Mouse (Mus musculus) limb, embryonic 11.5 days (tissue): ENCODE measurements around the gene Glipr1l1. TPM values are rescaled to one million over a fixed set of nuclear protein-coding genes. Genes with fewer than 3 reads are reported as not detected.
"Not testable (repeated sequence)": the region's sequence is repeated elsewhere in the genome, so short reads cannot be mapped to it uniquely, and the experiment has no call there.

Experiments used
- ATAC-seq: fragments of 200-750 bp; cut with Nextera tagmentation; 2 replicates; pipeline ENCODE4 v1.8.0; 2017; ENCODE audit warnings: low read depth; ENCODE audit not compliant: insufficient number of reproducible peaks, low FRiP score, low TSS enrichment
- DNase-seq: peaks from one replicate; pipeline ENCODE4 v3.0.0-alpha.2; 2015; ENCODE audit warnings: low spot score
- H3K27ac ChIP-seq: fragments of 300-500 bp; sonication (generic); replicated peaks from 2 replicates; pipeline ENCODE4 v1.5.1; 2014; ENCODE audit warnings: low read depth, mild to moderate bottlenecking, low read length
- H3K27me3 ChIP-seq: fragments of 300-500 bp; sonication (generic); 2 replicates; pipeline ENCODE4 v1.6.1; 2014; ENCODE audit warnings: mild to moderate bottlenecking, low read length, mixed read lengths; ENCODE audit not compliant: control insufficient read depth, insufficient read depth
- H3K36me3 ChIP-seq: fragments of 300-500 bp; sonication (generic); 2 replicates; pipeline ENCODE4 v1.6.1; 2014; ENCODE audit warnings: mild to moderate bottlenecking, low read length, moderate library complexity, mixed read lengths; ENCODE audit not compliant: control insufficient read depth, insufficient read depth
- H3K4me1 ChIP-seq: fragments of 300-500 bp; sonication (generic); 2 replicates; pipeline ENCODE4 v1.6.1; 2014; ENCODE audit warnings: low read length, mixed read lengths; ENCODE audit not compliant: control insufficient read depth, insufficient read depth
- H3K4me2 ChIP-seq: fragments of 300-500 bp; sonication (generic); 2 replicates; pipeline ENCODE4 v1.6.1; 2014; ENCODE audit warnings: low read depth, mild to moderate bottlenecking, moderate library complexity; ENCODE audit not compliant: severe bottlenecking
- H3K4me3 ChIP-seq: fragments of 300-500 bp; sonication (generic); 2 replicates; pipeline ENCODE4 v1.5.1; 2014; ENCODE audit warnings: low read depth, low read length
- H3K9ac ChIP-seq: fragments of 300-500 bp; sonication (generic); 2 replicates; pipeline ENCODE4 v1.6.1; 2014; ENCODE audit warnings: mild to moderate bottlenecking, low read length
- H3K9me3 ChIP-seq: fragments of 300-500 bp; sonication (generic); 2 replicates; pipeline ENCODE4 v1.6.1; 2016; ENCODE audit warnings: low read length; ENCODE audit not compliant: control insufficient read depth
- WGBS: fragments of 180-500 bp; shearing (Covaris S2); extraction: QIAGEN DNeasy Blood & Tissue Kit; methylation state at CpG from one replicate; pipeline ENCODE4 v1.1.7; 2014; 5-methylcytosine and 5-hydroxymethylcytosine counted together
- polyA plus RNA-seq: library from polyadenylated mRNA; unstranded; fragments of >200 nt; fragmentation: Nextera tagmentation; extraction: Ambion mirVana; gene quantifications from 2 replicates; pipeline ENCODE4 v1.2.1, GENCODE M21; 2014

Glipr1l1 gene
- polyA plus RNA-seq, 1 experiment from 2014 or later: not detected

- Histone ChIP-seq H3K27ac (no peak within 1 kb of the TSS), H3K27me3 (no peaks in the 10 kb centered on the region), H3K4me2 (no peak within 1 kb of the TSS), H3K4me3 (no peak within 1 kb of the TSS), H3K36me3 (no peaks in the 10 kb centered on the region), H3K4me1 (no peaks in the 10 kb centered on the region), H3K9me3 (no peaks in the 10 kb centered on the region), H3K9ac (no peak within 1 kb of the TSS)
- DNase-seq: no peak
- 95% methylated on average over 14 of the region's 14 CpGs for WGBS
- no peak for ATAC-seq
Measured at GRCm38 (mm10) chr10:112083157-112083556, 23.2 kb downstream of the Glipr1l1 start, which contains the start of gene Glipr1l2. Gene Glipr1l2, plus strand, starts transcription at chr10:112083354.

DNA sequence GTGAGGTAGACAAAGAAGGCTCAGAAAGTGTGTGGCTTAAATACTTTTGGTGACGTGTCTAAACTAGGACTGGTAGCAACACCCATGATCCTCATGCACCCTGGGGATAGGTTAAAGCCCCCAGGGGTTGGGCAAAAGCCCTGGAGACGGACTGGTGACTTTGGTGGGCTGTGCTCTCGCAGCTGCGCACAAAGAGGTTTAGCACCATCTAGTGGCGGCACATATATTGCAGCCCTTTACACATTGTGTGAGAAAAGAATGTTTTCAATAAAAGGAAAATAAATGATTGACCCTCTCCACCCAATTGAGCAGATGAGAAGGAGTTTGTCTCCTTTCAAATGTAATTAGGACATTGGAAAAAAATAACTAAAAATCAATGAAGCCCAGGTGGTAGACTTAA is 45.8 kb downstream of the Glipr1l1 start:
- not testable (repeated sequence) for ATAC-seq, H3K9ac ChIP-seq, H3K36me3 ChIP-seq, H3K4me2 ChIP-seq, H3K9me3 ChIP-seq, H3K4me1 ChIP-seq, H3K4me3 ChIP-seq, H3K27me3 ChIP-seq, H3K27ac ChIP-seq
- 4% methylated on average over 5 of the region's 5 CpGs for WGBS
- peak; percentile 78 for DNase-seq

DNA sequence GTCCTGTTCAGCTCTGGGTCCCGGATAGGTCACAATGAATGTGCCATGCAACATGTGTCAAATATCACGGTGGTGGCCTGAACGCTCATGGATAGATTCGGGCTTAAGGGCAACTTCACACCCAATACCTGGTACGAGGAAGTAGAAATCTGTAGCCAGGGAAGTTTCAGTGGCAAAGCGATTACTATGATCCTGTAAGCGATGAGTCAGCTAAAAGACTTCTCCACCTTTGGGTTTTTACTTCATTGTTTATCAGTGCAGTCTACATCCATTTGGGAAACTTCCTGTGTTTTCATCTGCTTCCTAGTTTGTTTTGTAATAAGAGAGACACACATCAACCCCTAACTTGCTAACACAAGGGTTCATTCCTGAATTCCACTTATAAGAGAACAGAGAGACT is 50.4 kb downstream of the Glipr1l1 start:
- DNase-seq: no peak
- WGBS: 89% methylated on average over 7 of the region's 7 CpGs
- ATAC-seq: no peak

DNA sequence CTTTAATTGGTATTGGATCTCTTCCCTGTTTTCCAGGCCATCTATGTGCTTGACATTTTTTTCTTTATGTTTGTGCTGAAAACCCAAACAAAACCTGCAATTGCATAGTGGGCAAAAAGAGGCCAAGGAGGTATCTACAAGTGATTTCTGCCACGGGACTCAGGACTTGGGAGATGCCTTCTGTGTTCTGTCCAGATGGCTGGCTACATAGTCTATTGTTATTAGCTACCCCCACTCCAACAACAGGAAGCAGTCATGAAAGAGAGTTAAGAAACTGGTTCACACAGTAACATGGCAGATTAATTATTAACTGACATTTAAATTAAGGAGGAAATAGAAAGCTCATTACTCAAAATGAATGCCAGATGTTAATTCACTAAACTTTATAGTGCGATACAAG is 65.1 kb downstream of the Glipr1l1 start:
- WGBS: 30% methylated on average over 2 of the region's 2 CpGs
- not testable (repeated sequence) for H3K27ac ChIP-seq, H3K27me3 ChIP-seq, H3K4me3 ChIP-seq, H3K9ac ChIP-seq, H3K4me2 ChIP-seq, ATAC-seq, H3K4me1 ChIP-seq, H3K9me3 ChIP-seq, DNase-seq, H3K36me3 ChIP-seq

More for the DNA sequence above, 50.4 kb downstream of the Glipr1l1 start:
- no peak overlapping the region for H3K4me2 ChIP-seq
- H3K27ac ChIP-seq: no peak overlapping the region
- H3K9ac ChIP-seq: no peak overlapping the region
- H3K4me1 ChIP-seq: no peaks in the 10 kb centered on the region
- no peaks in the 10 kb centered on the region for H3K27me3 ChIP-seq
- no peak overlapping the region for H3K4me3 ChIP-seq
- no peaks in the 10 kb centered on the region for H3K9me3 ChIP-seq
- no peaks in the 10 kb centered on the region for H3K36me3 ChIP-seq

DNA sequence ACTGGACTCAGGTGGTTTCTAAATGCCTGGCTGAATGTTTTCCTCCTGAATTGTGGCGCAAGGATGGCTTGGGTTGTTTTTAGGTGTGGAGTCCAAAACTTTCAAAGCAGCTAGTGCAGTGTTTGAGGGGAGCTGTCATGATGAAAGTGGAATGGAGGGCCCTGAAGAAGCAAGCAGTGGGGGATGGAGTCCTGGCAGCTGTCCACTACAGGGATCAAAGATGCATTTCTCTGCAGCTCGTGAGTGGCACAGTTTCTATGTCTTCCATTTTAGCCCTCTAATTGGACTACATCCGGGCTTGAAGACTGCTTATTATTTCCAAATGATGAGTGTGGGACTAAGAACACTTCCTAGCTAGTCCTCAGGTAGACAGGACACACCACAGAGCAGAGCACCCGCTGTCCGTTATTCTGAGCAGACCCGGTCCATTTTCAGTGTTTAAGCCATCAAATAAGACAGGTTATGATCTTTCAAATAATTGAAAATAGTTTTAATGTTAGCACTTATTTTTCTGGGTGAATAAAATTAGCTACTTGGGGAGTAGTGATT is 67.8 kb downstream of the Glipr1l1 start:
- not testable (repeated sequence) for H3K9me3 ChIP-seq, H3K27me3 ChIP-seq, DNase-seq, ATAC-seq, H3K4me3 ChIP-seq, H3K9ac ChIP-seq, H3K4me2 ChIP-seq, H3K4me1 ChIP-seq, H3K36me3 ChIP-seq, H3K27ac ChIP-seq
- WGBS: 62% methylated on average over 6 of the region's 6 CpGs

Other genes with a start within 250 kb of the Glipr1l1 start
- gene Krr1, start 87.5 kb upstream of the Glipr1l1 start, polyA plus RNA-seq: 64.7 and 66.4 TPM in 2 replicates
- 1.5 and 1.7 TPM in 2 replicates for gene Glipr1, start 57.6 kb upstream of the Glipr1l1 start, polyA plus RNA-seq
- not detected in 2 replicates for gene Glipr1l2, start 23.2 kb downstream of the Glipr1l1 start, polyA plus RNA-seq
- gene Glipr1l3, start 100.1 kb downstream of the Glipr1l1 start, polyA plus RNA-seq: not detected in 2 replicates
- 0.55 and 1.2 TPM in 2 replicates for gene Caps2, start 103.4 kb downstream of the Glipr1l1 start, polyA plus RNA-seq
- gene Kcnc2, start 210.9 kb downstream of the Glipr1l1 start, polyA plus RNA-seq: 0.32 TPM in 1 of 2 replicates, not detected in the other